Mouse (Mus musculus): ENCODE data around the gene Rint1. TPM values are rescaled to one million over a fixed set of nuclear protein-coding genes. Genes with fewer than 3 reads are reported as not detected.

Rint1 gene
- total and polyA plus RNA-seq, 2 experiments from 2014 or later, result 24.0 to 26.5 TPM

- WGBS, result 94% methylated on average over 9 of the region's 9 CpGs
These were observed 74.2 kb downstream of the Rint1 start for GRCm38 (mm10) chr5:23861721-23862120.

DNA sequence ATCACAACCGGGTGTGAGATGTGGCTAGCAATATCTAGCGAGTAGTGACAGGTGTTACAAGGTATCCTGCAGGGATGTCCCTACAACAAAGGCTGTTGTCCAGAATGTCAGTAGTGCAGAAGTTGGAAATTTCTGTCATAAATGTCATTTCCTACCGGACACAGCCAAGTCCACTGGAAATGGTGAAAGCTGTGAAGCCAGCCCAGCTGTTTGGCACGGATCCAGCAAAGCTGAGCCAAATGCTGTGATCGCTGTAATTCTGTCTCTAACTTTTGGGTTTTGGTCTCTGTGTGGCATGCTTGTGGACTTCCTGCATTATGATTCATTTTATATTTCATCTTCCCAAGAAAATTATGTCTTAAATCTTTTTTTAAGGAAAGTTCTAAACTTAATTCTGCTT lies 74.8 kb downstream of the Rint1 start:
- DNase-seq (ENCODE audit: low spot score), result peak; percentile 35

More at GRCm38 (mm10) chr5:23861721-23862120, 74.2 kb downstream of the Rint1 start:
- Histone ChIP-seq H3K9ac (replicated peaks; ENCODE audit: low read length) (no peak overlapping the region), H3K4me2 (ENCODE audit: low read depth, low read length) (no peak overlapping the region), H3K27me3 (ENCODE audit: insufficient read depth, low read length) (no peaks in the 10 kb centered on the region), H3K4me1 (ENCODE audit: insufficient read depth, low read length) (no peaks in the 10 kb centered on the region), H3K36me3 (ENCODE audit: insufficient read depth, low read length) (peaks cover 1% of the 10 kb centered on the region; the same call in 1 of the 2 replicates), H3K27ac (no peak overlapping the region), H3K9me3 (ENCODE audit: low read length) (no peaks in the 10 kb centered on the region), H3K4me3 (ENCODE audit: low read length) (no peak overlapping the region)
- no peak for TF ChIP-seq CTCF (IDR thresholded peaks at IDR 0.05; ENCODE audit: low read depth)
- ATAC-seq, result no peak
- no peak for DNase-seq (ENCODE audit: low spot score)

DNA sequence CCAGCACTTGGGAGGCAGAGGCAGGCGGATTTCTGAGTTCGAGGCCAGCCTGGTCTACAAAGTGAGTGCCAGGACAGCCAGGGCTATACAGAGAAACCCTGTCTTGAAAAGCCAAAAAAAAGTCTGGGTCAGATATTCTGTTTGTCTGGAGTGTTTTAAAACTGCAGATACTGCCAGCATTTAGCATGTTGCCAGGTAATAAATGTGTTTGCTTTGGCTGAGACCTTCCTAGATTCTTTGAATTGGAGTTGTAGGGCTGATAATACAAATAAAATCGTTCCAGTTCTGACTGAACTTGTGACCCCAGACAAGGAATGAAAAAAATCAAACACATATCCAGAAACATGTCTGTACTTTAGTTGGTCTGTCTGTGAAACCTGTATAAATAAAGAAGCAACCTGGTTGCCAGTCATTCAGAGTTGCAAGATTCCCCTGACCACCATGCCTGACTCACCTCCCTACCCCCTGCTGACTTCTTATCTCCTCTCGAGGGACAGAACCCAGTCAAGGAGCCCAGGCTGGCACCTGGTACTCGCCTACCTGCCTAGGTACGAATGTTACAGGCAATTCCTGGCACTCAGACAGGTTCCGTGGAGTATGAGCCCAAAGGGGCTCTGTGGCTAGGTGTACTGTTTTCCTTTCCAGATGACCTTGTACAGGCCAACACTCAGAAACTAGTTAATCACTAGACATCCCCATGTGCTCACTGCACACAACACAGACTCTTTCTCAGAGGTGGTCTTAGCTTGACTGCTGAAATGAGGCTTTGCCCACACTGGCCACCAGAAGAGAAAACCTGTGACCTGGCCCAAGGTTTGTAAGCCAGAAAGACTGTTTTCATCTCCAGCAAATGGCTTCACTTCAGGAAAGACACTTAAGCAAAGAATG lies 75.9 kb downstream of the Rint1 start:
- Histone ChIP-seq H3K4me1 (ENCODE audit: insufficient read depth, low read length) (no peaks in the 10 kb centered on the region), H3K27me3 (ENCODE audit: insufficient read depth, low read length) (no peaks in the 10 kb centered on the region), H3K9me3 (ENCODE audit: low read length) (no peaks in the 10 kb centered on the region), H3K4me3 (ENCODE audit: low read length) (no peak overlapping the region), H3K9ac (replicated peaks; ENCODE audit: low read length) (no peak overlapping the region), H3K27ac (no peak overlapping the region), H3K4me2 (ENCODE audit: low read depth, low read length) (no peak overlapping the region), H3K36me3 (ENCODE audit: insufficient read depth, low read length) (no peaks in the 10 kb centered on the region)
- ATAC-seq (no peak), DNase-seq (ENCODE audit: low spot score) (no peak)
- WGBS, result 80% methylated on average over 7 of the region's 7 CpGs
- TF ChIP-seq CTCF (IDR thresholded peaks at IDR 0.05; ENCODE audit: low read depth), result no peak

More for the DNA sequence above, 74.8 kb downstream of the Rint1 start:
- TF ChIP-seq CTCF (IDR thresholded peaks at IDR 0.05; ENCODE audit: low read depth), result no peak
- Histone ChIP-seq H3K4me2 (ENCODE audit: low read depth, low read length) (no peak overlapping the region), H3K9me3 (ENCODE audit: low read length) (no peaks in the 10 kb centered on the region), H3K4me3 (ENCODE audit: low read length) (no peak overlapping the region), H3K9ac (replicated peaks; ENCODE audit: low read length) (no peak overlapping the region), H3K4me1 (ENCODE audit: insufficient read depth, low read length) (no peaks in the 10 kb centered on the region), H3K27me3 (ENCODE audit: insufficient read depth, low read length) (no peaks in the 10 kb centered on the region), H3K27ac (no peak overlapping the region), H3K36me3 (ENCODE audit: insufficient read depth, low read length) (no peaks in the 10 kb centered on the region)
- WGBS, result 70% methylated on average over 5 of the region's 5 CpGs
- ATAC-seq, result no peak

DNA sequence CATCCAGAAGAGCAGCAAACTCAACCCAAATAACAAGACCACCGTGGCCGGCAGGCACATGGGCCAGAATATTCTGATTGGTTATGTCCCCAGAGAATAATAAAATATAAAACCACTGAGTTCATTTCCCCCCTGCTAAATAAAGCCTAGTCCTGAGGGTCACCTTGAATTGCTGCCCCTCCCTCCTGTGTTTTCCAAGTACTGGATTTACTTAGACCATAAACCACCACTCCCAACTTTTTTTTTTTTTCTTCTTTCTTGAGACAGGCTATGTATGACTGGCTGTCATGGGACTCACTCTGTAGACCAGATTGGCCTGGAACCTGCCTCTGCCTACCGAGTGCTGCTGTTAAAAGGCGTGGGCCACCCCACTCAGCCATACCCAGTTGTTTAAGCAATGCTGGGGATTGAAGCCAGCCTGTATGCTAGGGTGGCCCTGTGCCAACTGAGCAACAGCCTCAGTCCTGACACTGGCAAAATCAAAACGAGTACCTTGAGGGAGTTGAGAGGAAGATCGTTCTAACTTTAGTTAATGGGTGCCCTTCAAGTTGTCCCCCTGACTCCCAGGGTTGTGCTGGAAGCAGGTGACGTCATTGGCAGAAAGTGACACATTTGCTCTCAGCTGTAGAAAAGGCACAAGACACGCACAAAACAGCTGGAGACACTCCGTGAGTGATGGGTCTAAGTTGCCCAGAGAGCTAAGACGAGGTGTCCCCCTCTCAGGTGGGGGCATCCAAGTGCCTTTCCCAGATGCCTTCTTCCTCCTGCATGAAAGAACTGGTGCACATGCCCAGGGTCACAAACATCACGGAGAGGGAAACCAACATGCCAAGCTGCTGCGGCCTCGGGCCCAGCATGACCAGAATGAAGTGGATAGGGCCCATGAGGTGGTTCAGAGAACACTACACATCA lies 76.8 kb downstream of the Rint1 start:
- Histone ChIP-seq H3K27me3 (ENCODE audit: insufficient read depth, low read length) (no peaks in the 10 kb centered on the region), H3K36me3 (ENCODE audit: insufficient read depth, low read length) (no peaks in the 10 kb centered on the region), H3K9ac (replicated peaks; ENCODE audit: low read length) (no peak overlapping the region), H3K4me3 (ENCODE audit: low read length) (no peak overlapping the region), H3K27ac (no peak overlapping the region), H3K4me2 (ENCODE audit: low read depth, low read length) (no peak overlapping the region), H3K4me1 (ENCODE audit: insufficient read depth, low read length) (no peaks in the 10 kb centered on the region), H3K9me3 (ENCODE audit: low read length) (no peaks in the 10 kb centered on the region)
- DNase-seq (ENCODE audit: low spot score) (no peak), ATAC-seq (no peak)
- TF ChIP-seq CTCF (IDR thresholded peaks at IDR 0.05; ENCODE audit: low read depth), result no peak
- WGBS, result 85% methylated on average over 13 of the region's 13 CpGs

- Histone ChIP-seq H3K36me3 (ENCODE audit: insufficient read depth, low read length) (no peaks in the 10 kb centered on the region), H3K4me2 (ENCODE audit: low read depth, low read length) (no peak overlapping the region), H3K9ac (replicated peaks; ENCODE audit: low read length) (no peak overlapping the region), H3K27ac (no peak overlapping the region), H3K27me3 (ENCODE audit: insufficient read depth, low read length) (no peaks in the 10 kb centered on the region), H3K9me3 (ENCODE audit: low read length) (no peaks in the 10 kb centered on the region), H3K4me1 (ENCODE audit: insufficient read depth, low read length) (no peaks in the 10 kb centered on the region), H3K4me3 (ENCODE audit: low read length) (no peak overlapping the region)
- TF ChIP-seq CTCF (IDR thresholded peaks at IDR 0.05; ENCODE audit: low read depth), result no peak
- WGBS, result 77% methylated on average over 5 of the region's 5 CpGs
- ATAC-seq (no peak), DNase-seq (ENCODE audit: low spot score) (no peak)
These were observed 78.4 kb downstream of the Rint1 start for GRCm38 (mm10) chr5:23865941-23866340.

Other genes with a start within 250 kb of the Rint1 start
- gene Srpk2, start 103.1 kb upstream of the Rint1 start, total RNA-seq (2014; rRNA removed), result 55.0 and 62.2 TPM in 2 replicates
- 150 TPM in 2 replicates for gene Srpk2, start 103.1 kb upstream of the Rint1 start, polyA plus RNA-seq (2015; fragmentation: Nextera tagmentation; extraction: Ambion mirVana)
- gene Pus7, start 4.0 kb upstream of the Rint1 start, total RNA-seq (2014; rRNA removed), result 8.7 and 11.0 TPM in 2 replicates
- 14.4 and 15.4 TPM in 2 replicates for gene Pus7, start 4.0 kb upstream of the Rint1 start, polyA plus RNA-seq (2015; fragmentation: Nextera tagmentation; extraction: Ambion mirVana)
- gene Tomm7, start 56.5 kb downstream of the Rint1 start, total RNA-seq (2014; rRNA removed), result 7.5 and 10.1 TPM in 2 replicates
- gene Tomm7, start 56.5 kb downstream of the Rint1 start, polyA plus RNA-seq (2015; fragmentation: Nextera tagmentation; extraction: Ambion mirVana), result 92.2 and 101 TPM in 2 replicates
- gene Fam126a, start 243.0 kb downstream of the Rint1 start, total RNA-seq (2014; rRNA removed), result 24.5 and 26.6 TPM in 2 replicates
- gene Fam126a, start 243.0 kb downstream of the Rint1 start, polyA plus RNA-seq (2015; fragmentation: Nextera tagmentation; extraction: Ambion mirVana), result 16.5 and 17.7 TPM in 2 replicates